Mouse (Mus musculus) heart, postnatal 0 days (tissue): ENCODE results near the gene Rgs16. TPM values are rescaled to one million over a fixed set of nuclear protein-coding genes. Genes with fewer than 3 reads are reported as not detected.
A peak's percentile ranks its signal among the peaks of the same experiment; 100 is the strongest.

Experiments used
- ATAC-seq: fragments of 200-750 bp; cut with Nextera tagmentation; 2 replicates; pipeline ENCODE4 v1.8.0; 2017; ENCODE audit warnings: low read depth, moderate number of reproducible peaks, moderate library complexity; ENCODE audit not compliant: insufficient read depth
- DNase-seq: peaks from one replicate; pipeline ENCODE4 v3.0.0-alpha.2; 2016; ENCODE audit warnings: low spot score
- H3K27ac ChIP-seq: fragments of 300-500 bp; sonication (generic); 2 replicates; pipeline ENCODE4 v1.5.1; 2014; ENCODE audit warnings: low read depth, mild to moderate bottlenecking
- H3K27me3 ChIP-seq: fragments of 300-500 bp; sonication (generic); 2 replicates; pipeline ENCODE4 v1.6.1; 2014; ENCODE audit warnings: low read length, mixed read lengths; ENCODE audit not compliant: control insufficient read depth, insufficient read depth
- H3K36me3 ChIP-seq: fragments of 300-500 bp; sonication (generic); replicated peaks from 2 replicates; pipeline ENCODE4 v1.6.1; 2014; ENCODE audit warnings: low read length, mixed read lengths; ENCODE audit not compliant: control insufficient read depth, insufficient read depth
- H3K4me1 ChIP-seq: fragments of 300-500 bp; sonication (generic); 2 replicates; pipeline ENCODE4 v1.6.1; 2014; ENCODE audit warnings: antibody characterized with exemption; ENCODE audit not compliant: control insufficient read depth, insufficient read depth
- H3K4me2 ChIP-seq: fragments of 300-500 bp; sonication (generic); 2 replicates; pipeline ENCODE4 v1.6.1; 2014; ENCODE audit warnings: low read depth, mild to moderate bottlenecking, low read length, moderate library complexity
- H3K4me3 ChIP-seq: fragments of 300-500 bp; sonication (generic); 2 replicates; pipeline ENCODE4 v1.5.1; 2014; ENCODE audit warnings: low read depth, low read length
- H3K9ac ChIP-seq: fragments of 300-500 bp; sonication (generic); replicated peaks from 2 replicates; pipeline ENCODE4 v1.6.1; 2014; ENCODE audit warnings: low read depth, low read length, mixed read lengths
- H3K9me3 ChIP-seq: fragments of 300-500 bp; sonication (generic); replicated peaks from 2 replicates; pipeline ENCODE4 v1.6.1; 2016; ENCODE audit warnings: low read length; ENCODE audit not compliant: control insufficient read depth
- CTCF ChIP-seq: IDR thresholded peaks from 2 replicates; pipeline ENCODE4 v1.5.1; 2016; ENCODE audit warnings: antibody characterized with exemption, control low read depth, low read depth
- EP300 ChIP-seq: IDR thresholded peaks from 2 replicates; pipeline ENCODE4 v1.6.1; 2016; ENCODE audit warnings: antibody characterized with exemption, low read depth
- WGBS: fragments of 180-500 bp; shearing (Covaris S2); extraction: QIAGEN DNeasy Blood & Tissue Kit; methylation state at CpG from one replicate; pipeline ENCODE4 v1.1.7; 2014; 5-methylcytosine and 5-hydroxymethylcytosine counted together
- polyA plus RNA-seq: library from polyadenylated mRNA; unstranded; fragments of >200 nt; fragmentation: Nextera tagmentation; extraction: Ambion mirVana; gene quantifications from 2 replicates; pipeline ENCODE4 v1.2.1, GENCODE M21; 2015
- total RNA-seq: library from RNA; depleted of rRNA; stranded (reverse); fragments of >200 nt; gene quantifications from 2 replicates; pipeline ENCODE4 v1.2.3, GENCODE M21; 2014; ENCODE audit warnings: low replicate concordance

The Rgs16 gene
- total and polyA plus RNA-seq, 2 experiments from 2014 or later = 1.8 to 2.2 TPM

- Histone ChIP-seq H3K27me3 (peaks cover 14% of the 10 kb centered on the region; the same call in 1 of the 2 replicates), H3K4me1 (peaks cover 14% of the 10 kb centered on the region), H3K4me3 (no peak overlapping the region), H3K9me3 (no peaks in the 10 kb centered on the region), H3K4me2 (no peak overlapping the region), H3K36me3 (no peaks in the 10 kb centered on the region), H3K27ac (no peak overlapping the region), H3K9ac (no peak overlapping the region)
- WGBS = 72% methylated on average over 4 of the region's 4 CpGs
- DNase-seq = no peak
- TF ChIP-seq EP300 = no peak
- TF ChIP-seq CTCF = no peak
- no peak for ATAC-seq
Observed at GRCm38 (mm10) chr1:153734866-153735265, 5.3 kb upstream of the Rgs16 start.

GRCm38 (mm10) chr1:153736096-153736495 lies 4.1 kb upstream of the Rgs16 start:
- TF ChIP-seq EP300 (no peak), CTCF (no peak)
- ATAC-seq (no peak), DNase-seq (no peak)
- H3K9me3 ChIP-seq = no peaks in the 10 kb centered on the region
- no peak overlapping the region for H3K27ac ChIP-seq
- peaks cover 14% of the 10 kb centered on the region; the same call in 1 of the 2 replicates for H3K27me3 ChIP-seq
- H3K4me1 ChIP-seq = peaks cover 11% of the 10 kb centered on the region
- 41% methylated on average over 6 of the region's 6 CpGs for WGBS
- H3K4me2 ChIP-seq = no peak overlapping the region
- no peak overlapping the region for H3K4me3 ChIP-seq
- H3K36me3 ChIP-seq = no peaks in the 10 kb centered on the region
- H3K9ac ChIP-seq = no peak overlapping the region

GRCm38 (mm10) chr1:153737101-153738085 lies 2.8 kb upstream of the Rgs16 start:
- peaks cover 8% of the 10 kb centered on the region for H3K4me1 ChIP-seq
- WGBS = 61% methylated on average over 9 of the region's 9 CpGs

GRCm38 (mm10) chr1:153739437-153740015 lies 623 bp upstream of the Rgs16 start:
- Histone ChIP-seq H3K9ac (peak overlapping the region; percentile 28; the same call in 1 of the 2 replicates), H3K4me3 (peak overlapping the region; percentile 48)
- no peak for DNase-seq

More at GRCm38 (mm10) chr1:153737101-153738085, 2.8 kb upstream of the Rgs16 start:
- DNase-seq (no peak), ATAC-seq (no peak)
- H3K4me2 ChIP-seq = no peak overlapping the region
- H3K27ac ChIP-seq = no peak overlapping the region
- peaks cover 14% of the 10 kb centered on the region; the same call in 1 of the 2 replicates for H3K27me3 ChIP-seq
- TF ChIP-seq EP300 (no peak), CTCF (no peak)
- H3K9ac ChIP-seq = no peak overlapping the region
- no peaks in the 10 kb centered on the region for H3K36me3 ChIP-seq
- H3K4me3 ChIP-seq = no peak overlapping the region
- no peaks in the 10 kb centered on the region for H3K9me3 ChIP-seq

GRCm38 (mm10) chr1:153740775-153741400 lies 739 bp downstream of the Rgs16 start:
- H3K9me3 ChIP-seq = no peaks in the 10 kb centered on the region
- H3K4me2 ChIP-seq = peak overlapping the region; percentile 75
- ATAC-seq (no peak), DNase-seq (no peak)
- H3K27ac ChIP-seq = no peak overlapping the region
- peak overlapping the region; percentile 48 for H3K4me3 ChIP-seq
- TF ChIP-seq EP300 (no peak), CTCF (no peak)
- H3K9ac ChIP-seq = peak overlapping the region; percentile 28; the same call in 1 of the 2 replicates
- peaks cover 14% of the 10 kb centered on the region; the same call in 1 of the 2 replicates for H3K27me3 ChIP-seq
- WGBS = 55% methylated on average over 12 of the region's 12 CpGs
- H3K4me1 ChIP-seq = peaks cover 8% of the 10 kb centered on the region
- no peaks in the 10 kb centered on the region for H3K36me3 ChIP-seq

More at GRCm38 (mm10) chr1:153739437-153740015, 623 bp upstream of the Rgs16 start:
- no peaks in the 10 kb centered on the region for H3K36me3 ChIP-seq
- 24% methylated on average over 13 of the region's 13 CpGs for WGBS
- H3K27ac ChIP-seq = no peak overlapping the region
- H3K27me3 ChIP-seq = peaks cover 14% of the 10 kb centered on the region; the same call in 1 of the 2 replicates
- peaks cover 8% of the 10 kb centered on the region for H3K4me1 ChIP-seq
- no peak for ATAC-seq
- H3K9me3 ChIP-seq = no peaks in the 10 kb centered on the region
- peak overlapping the region; percentile 75 for H3K4me2 ChIP-seq
- TF ChIP-seq CTCF (no peak), EP300 (no peak)
